Mouse (Mus musculus) gastrocnemius, adult 2 months (tissue): ENCODE results near the gene Uts2. TPM values are rescaled to one million over a fixed set of nuclear protein-coding genes. Genes with fewer than 3 reads are reported as not detected.

Experiments used
- DNase-seq: peaks from one replicate; pipeline ENCODE4 v3.0.0; 2022
- H3K27ac ChIP-seq: fragments of 200-600 bp; 2 replicates; pipeline ENCODE4 v1.8.1; 2022; ENCODE audit warnings: mild to moderate bottlenecking
- H3K4me3 ChIP-seq: fragments of 200-600 bp; 2 replicates; pipeline ENCODE4 v1.8.1; 2022; ENCODE audit warnings: mild to moderate bottlenecking, moderate library complexity
- CTCF ChIP-seq: fragments of 200-600 bp; IDR thresholded peaks from 2 replicates; pipeline ENCODE4 v1.8.1; 2022; ENCODE audit warnings: antibody characterized with exemption, mild to moderate bottlenecking, moderate library complexity
- intact Hi-C: fragments of 180-260 bp; cut with DNase I; formaldehyde crosslinking; loops from one replicate; pipeline ENCODE4 v1.15.1; 2025
- long read RNA-seq, 2 experiments: library from polyadenylated mRNA; stranded (forward); transcript quantifications; one replicate each; pipeline ENCODE4 v2.0.0; 2021
- total RNA-seq, 2 experiments: library from RNA; stranded (reverse); gene quantifications; 2 replicates each; pipeline ENCODE4 v1.2.3; 2021

Gene Uts2
- total RNA-seq, result not detected
- long read RNA-seq, experiment 1, result 0 reads
- long read RNA-seq, experiment 2, result 0 reads

- DNase-seq, result no peak
- intact Hi-C loops, result no loop called here
- Histone ChIP-seq H3K27ac (no peak within 1 kb of the TSS), H3K4me3 (no peak within 1 kb of the TSS)
- no peak for TF ChIP-seq CTCF
Measured at GRCm38 (mm10) chr4:150996797-150997196, at the start of gene Uts2. Uts2 (plus strand) TSS chr4:150997097.

GRCm38 (mm10) chr4:150950972-150951371 lies 45.9 kb upstream of the Uts2 start:
- no peak for DNase-seq
- no peak overlapping the region for H3K4me3 ChIP-seq
- intact Hi-C loops, result no loop called here
- no peak for TF ChIP-seq CTCF
- H3K27ac ChIP-seq, result no peak overlapping the region

GRCm38 (mm10) chr4:150956369-150957105 lies 40.4 kb upstream of the Uts2 start:
- no peak for DNase-seq
- TF ChIP-seq CTCF, result no peak
- intact Hi-C loops, result no loop called here
- H3K27ac ChIP-seq, result no peak overlapping the region
- H3K4me3 ChIP-seq, result no peak overlapping the region

GRCm38 (mm10) chr4:150957106-150957458 lies 39.8 kb upstream of the Uts2 start:
- no peak overlapping the region for H3K27ac ChIP-seq
- no peak overlapping the region for H3K4me3 ChIP-seq
- TF ChIP-seq CTCF, result no peak
- intact Hi-C loops, result no loop called here
- no peak for DNase-seq

- Histone ChIP-seq H3K4me3 (no peak overlapping the region), H3K27ac (peak overlapping the region; percentile 65)
- TF ChIP-seq CTCF, result no peak
- intact Hi-C loops, result no loop called here
- DNase-seq, result peak; percentile 58
Measured at GRCm38 (mm10) chr4:150958536-150958935, 38.4 kb upstream of the Uts2 start.

GRCm38 (mm10) chr4:150962231-150962630 lies 34.7 kb upstream of the Uts2 start:
- intact Hi-C loops, result no loop called here
- no peak overlapping the region for H3K4me3 ChIP-seq
- no peak for TF ChIP-seq CTCF
- no peak for DNase-seq
- no peak overlapping the region for H3K27ac ChIP-seq

- H3K4me3 ChIP-seq, result no peak overlapping the region
- intact Hi-C loops, result no loop called here
- H3K27ac ChIP-seq, result no peak overlapping the region
- TF ChIP-seq CTCF, result no peak
- DNase-seq, result peak; percentile 61
Measured at GRCm38 (mm10) chr4:150963711-150964110, 33.2 kb upstream of the Uts2 start.

- 0 out of 2 replicates have a peak overlapping the region, but pooled peaks have one; percentile 13 for H3K27ac ChIP-seq
- intact Hi-C loops, result no loop called here
- DNase-seq, result peak; percentile 87
- peak; percentile 81 for TF ChIP-seq CTCF
- peak overlapping the region; percentile 44 for H3K4me3 ChIP-seq
Measured at GRCm38 (mm10) chr4:150964635-150965554, 32.0 kb upstream of the Uts2 start.

- DNase-seq, result no peak
- TF ChIP-seq CTCF, result no peak
- intact Hi-C loops, result no loop called here
- Histone ChIP-seq H3K27ac (no peak overlapping the region), H3K4me3 (no peak overlapping the region)
Measured at GRCm38 (mm10) chr4:150965555-150965951, 31.3 kb upstream of the Uts2 start.

- peak; percentile 71 for TF ChIP-seq CTCF
- Histone ChIP-seq H3K27ac (no peak overlapping the region), H3K4me3 (no peak overlapping the region)
- intact Hi-C loops, result loop anchor here (1.0 kb wide), 1 partner anchor 310 kb away; no protein-coding TSS in a partner anchor
- DNase-seq, result peak; percentile 51
Measured at GRCm38 (mm10) chr4:150966556-150966955, 30.3 kb upstream of the Uts2 start.

GRCm38 (mm10) chr4:150968956-150969355 lies 27.9 kb upstream of the Uts2 start:
- intact Hi-C loops, result no loop called here
- Histone ChIP-seq H3K4me3 (no peak overlapping the region), H3K27ac (no peak overlapping the region)
- no peak for DNase-seq
- no peak for TF ChIP-seq CTCF

- H3K4me3 ChIP-seq, result no peak overlapping the region
- intact Hi-C loops, result no loop called here
- DNase-seq, result no peak
- H3K27ac ChIP-seq, result no peak overlapping the region
- no peak for TF ChIP-seq CTCF
Measured at GRCm38 (mm10) chr4:150973264-150973663, 23.6 kb upstream of the Uts2 start.

GRCm38 (mm10) chr4:150975145-150975544 lies 21.8 kb upstream of the Uts2 start:
- H3K27ac ChIP-seq, result no peak overlapping the region
- no peak for DNase-seq
- intact Hi-C loops, result no loop called here
- H3K4me3 ChIP-seq, result no peak overlapping the region
- TF ChIP-seq CTCF, result no peak
